Mouse (Mus musculus) heart, postnatal 0 days (tissue): ENCODE data around the gene Lrrn2.

Source experiments
- CTCF ChIP-seq: IDR thresholded peaks from 2 replicates; pipeline ENCODE4 v1.5.1; 2016; ENCODE audit warnings: antibody characterized with exemption, control low read depth, low read depth
- EP300 ChIP-seq: IDR thresholded peaks from 2 replicates; pipeline ENCODE4 v1.6.1; 2016; ENCODE audit warnings: antibody characterized with exemption, low read depth

DNA sequence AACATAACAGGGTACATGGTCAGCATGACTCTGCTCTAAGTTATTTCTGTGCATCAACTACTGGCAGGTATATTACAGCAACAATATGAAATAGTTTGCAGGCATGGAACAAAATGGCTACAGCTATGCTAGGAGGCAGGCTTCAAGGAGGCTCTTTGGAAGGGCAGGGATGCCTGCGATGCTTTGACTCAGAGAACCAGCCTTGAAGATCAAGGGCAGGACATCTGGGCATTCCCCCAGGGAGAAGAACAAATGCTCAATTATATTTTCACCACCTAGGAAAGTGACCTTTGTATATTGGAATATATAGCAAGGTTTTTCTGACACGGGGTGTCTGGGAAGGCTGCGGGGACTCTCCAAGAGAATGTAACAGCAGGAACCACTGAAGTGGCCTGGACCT, 81.7 kb downstream of the Lrrn2 start:
- no peak for TF ChIP-seq CTCF
- TF ChIP-seq EP300, result no peak
